Mouse (Mus musculus) macrophage (primary cell): ENCODE measurements around the gene Ccdc115. TPM values are rescaled to one million over a fixed set of nuclear protein-coding genes. Genes with fewer than 3 reads are reported as not detected.

Source experiments
- polyA plus RNA-seq: library from polyadenylated mRNA; stranded (reverse); fragments of 250-400 nt; gene quantifications from 3 replicates; pipeline ENCODE4 v1.2.4, GENCODE M21; 2018; ENCODE audit warnings: inconsistent platforms

Ccdc115 gene
- polyA plus RNA-seq, 1 experiment from 2014 or later = 87.1 TPM

Other genes starting within 250 kb of the Ccdc115 start
- gene Imp4, start 179 bp upstream of the Ccdc115 start, polyA plus RNA-seq = 28.5 to 54.8 TPM (median 40.6 TPM) in 3 replicates
- gene Ptpn18, start 20.1 kb upstream of the Ccdc115 start, polyA plus RNA-seq = 43.6 to 172 TPM (median 169 TPM) in 3 replicates
- not detected in 3 replicates for gene Prss39, start 58.7 kb upstream of the Ccdc115 start, polyA plus RNA-seq
- gene Cfc1, start 96.0 kb upstream of the Ccdc115 start, polyA plus RNA-seq = not detected in 3 replicates
- not detected in 3 replicates for gene Prss40, start 121.3 kb upstream of the Ccdc115 start, polyA plus RNA-seq
- not detected in 3 replicates for gene Amer3, start 140.0 kb upstream of the Ccdc115 start, polyA plus RNA-seq